Mouse (Mus musculus): ENCODE measurements around the gene AW822073.
"Not testable (repeated sequence)": the region's sequence is repeated elsewhere in the genome, so short reads cannot be mapped to it uniquely, and the experiment has no call there.

AW822073 gene

DNA sequence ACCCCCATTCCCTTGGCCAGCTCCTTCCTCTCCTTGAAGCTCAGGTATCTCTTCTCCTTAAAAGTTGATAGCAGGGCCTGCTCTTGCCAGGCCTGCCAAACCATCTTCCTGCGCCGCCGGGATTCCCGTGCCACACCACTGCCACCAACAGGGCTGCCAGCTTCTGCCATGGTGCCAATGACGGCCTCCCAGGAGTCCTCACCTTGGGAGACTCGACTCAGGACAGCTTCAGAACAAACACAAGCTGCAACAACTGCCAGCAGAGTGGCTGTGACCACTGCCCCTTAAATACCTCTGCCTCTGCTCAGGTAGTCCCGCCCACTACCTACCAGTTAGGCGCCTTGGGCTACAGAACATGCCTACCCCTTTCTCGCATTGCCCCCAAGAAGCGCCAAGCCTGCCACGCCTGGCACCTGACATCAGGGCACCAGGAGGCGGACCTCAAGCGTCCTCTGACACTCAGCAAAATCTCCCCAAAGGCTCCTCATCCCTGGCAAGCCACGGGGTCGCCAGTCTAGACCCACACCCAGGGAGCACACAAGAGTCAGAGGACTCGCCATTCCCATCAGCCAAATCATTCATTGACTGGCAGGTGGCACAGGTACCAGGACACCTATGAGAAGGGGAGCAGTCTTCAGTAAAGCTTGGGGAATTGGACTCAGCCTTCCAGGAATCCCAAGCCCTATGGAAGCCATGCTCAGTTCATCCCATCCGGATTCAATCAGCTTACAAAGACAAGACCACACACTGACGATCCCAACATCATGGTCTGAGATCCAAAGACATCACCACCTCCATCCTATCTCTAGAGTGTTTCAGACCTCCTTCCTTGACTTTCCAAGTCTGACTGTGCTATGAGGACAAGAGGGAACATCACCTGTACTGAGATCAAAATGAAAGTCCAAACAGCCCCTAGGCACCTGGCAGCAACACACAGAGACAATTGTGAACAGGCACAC lies at the start of gene AW822073:
AW822073 (minus strand) TSS at position 104 of the 959 bp plus-strand sequence.
- not testable (repeated sequence) for DNase-seq (ENCODE audit: low read depth)

DNA sequence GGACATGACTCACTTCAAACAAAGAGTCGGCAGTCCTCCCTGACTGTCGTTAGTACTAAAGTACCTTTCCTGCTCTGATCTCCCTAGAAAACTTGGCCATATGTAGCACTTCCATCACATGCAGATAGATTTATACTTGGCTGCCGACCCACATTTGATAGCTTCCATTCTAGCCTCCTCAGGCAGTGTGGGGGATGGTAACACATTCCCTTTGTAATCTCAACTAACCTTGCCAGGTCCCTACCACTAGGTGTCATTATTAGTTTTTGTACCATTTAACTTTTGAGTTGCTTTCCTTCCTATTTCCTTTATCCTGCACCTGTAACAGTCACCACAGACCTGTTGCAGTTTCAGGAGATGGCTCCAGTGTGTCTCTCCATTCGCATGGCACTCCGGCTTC lies 33.7 kb upstream of the AW822073 start:
- DNase-seq (ENCODE audit: low read depth), result no peak

DNA sequence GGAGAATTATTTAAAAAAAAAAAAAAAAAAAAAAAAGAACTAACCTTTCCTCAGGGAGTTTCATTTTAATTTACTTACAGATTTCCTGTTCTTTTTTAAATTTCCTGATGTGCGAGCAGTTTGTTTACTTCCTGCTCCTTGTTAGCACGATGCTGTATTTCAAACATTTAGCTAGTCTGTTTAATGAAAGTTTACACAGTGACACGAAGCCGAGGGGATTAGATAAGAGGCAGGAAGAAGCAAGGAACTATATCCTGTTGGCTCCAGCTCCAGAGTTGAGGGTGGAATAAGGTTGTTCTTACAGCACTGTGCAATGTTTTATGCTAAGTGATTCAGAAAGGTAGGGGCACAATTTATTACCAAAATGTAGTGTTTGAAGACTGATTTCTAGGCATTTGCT lies 31.2 kb upstream of the AW822073 start:
- DNase-seq (ENCODE audit: low read depth), result no peak

DNA sequence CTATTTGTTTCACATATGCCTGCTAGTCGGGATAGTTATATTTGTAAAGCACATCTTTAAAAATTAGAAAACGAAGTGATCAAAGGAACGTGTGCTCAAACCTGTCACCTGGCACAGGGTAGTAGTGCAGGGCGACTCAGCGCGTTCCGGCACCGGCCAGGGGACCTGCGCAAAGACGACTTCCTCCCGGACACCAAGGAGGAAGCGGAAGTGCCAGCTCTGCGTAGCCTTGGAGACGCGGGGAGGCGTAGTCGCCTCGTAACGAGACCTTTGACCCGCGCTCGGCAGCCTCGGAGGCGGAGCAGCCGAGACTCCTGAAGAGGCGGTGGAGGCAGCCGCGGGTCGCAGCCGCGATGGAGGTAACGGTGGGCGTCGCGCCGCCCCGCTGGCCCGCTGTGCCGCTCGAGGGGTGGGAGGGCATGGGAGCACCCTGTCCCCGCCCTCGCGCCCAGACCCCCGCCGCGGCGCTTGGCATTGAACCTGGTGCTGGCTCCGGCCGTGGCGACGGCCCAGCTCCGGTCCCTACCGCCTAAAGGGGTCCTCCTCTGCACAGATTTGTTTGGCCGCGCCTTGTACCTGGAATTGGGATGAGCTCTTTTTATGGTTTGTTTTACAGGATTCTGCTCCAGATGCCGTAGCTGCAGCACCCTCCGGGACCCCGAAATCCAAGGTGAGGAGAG lies 30.6 kb upstream of the AW822073 start, which contains the start of gene Gcc2:
Gcc2 (plus strand) TSS at position 285 of the 680 bp plus-strand sequence.
- peak; percentile 81 for DNase-seq (ENCODE audit: low read depth)

DNA sequence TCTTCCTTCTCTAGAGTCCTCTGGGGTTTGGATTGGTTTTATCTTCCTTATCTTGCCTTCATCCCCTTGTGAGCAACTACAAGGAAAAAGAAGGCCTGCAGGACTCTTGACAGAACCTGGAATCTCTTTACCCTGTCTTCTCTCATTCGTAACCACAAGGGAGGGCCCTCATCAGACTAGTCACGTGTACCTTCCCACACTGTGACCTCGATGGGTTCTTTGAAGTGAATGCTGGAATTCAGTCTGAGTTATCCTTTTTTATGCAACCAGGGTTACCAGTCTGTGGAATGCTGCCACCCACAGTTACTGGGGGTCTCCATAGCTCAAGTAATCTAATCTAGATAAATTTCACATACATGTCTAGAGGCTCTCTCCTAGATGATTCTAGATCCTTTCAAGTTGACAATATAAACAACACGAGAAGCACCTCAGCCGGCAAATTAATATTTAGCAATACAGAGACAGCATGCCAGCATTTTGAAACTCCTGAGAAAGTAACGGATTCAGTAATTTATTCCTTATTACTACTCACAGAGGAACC lies 30.0 kb upstream of the AW822073 start:
- DNase-seq (ENCODE audit: low read depth), result no peak

DNA sequence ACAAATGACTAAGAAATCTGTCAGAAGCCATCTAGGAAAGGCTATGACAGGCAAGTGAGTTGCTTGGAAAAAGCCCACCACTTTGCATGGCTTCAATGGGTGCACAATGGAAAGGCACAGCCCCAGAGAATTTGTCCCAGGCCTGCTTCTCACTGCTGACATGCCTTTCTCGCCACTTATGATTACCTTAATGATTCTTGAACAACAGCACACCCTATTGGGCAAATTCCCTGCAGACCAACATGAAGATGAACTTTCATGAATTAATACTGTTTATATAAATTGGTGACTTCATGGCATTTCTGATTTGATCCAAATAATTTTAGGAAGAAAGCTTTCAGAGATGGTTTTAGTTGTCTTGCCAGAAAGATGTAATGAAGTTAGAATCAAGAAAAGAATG lies 24.8 kb upstream of the AW822073 start:
- DNase-seq (ENCODE audit: low read depth), result no peak

DNA sequence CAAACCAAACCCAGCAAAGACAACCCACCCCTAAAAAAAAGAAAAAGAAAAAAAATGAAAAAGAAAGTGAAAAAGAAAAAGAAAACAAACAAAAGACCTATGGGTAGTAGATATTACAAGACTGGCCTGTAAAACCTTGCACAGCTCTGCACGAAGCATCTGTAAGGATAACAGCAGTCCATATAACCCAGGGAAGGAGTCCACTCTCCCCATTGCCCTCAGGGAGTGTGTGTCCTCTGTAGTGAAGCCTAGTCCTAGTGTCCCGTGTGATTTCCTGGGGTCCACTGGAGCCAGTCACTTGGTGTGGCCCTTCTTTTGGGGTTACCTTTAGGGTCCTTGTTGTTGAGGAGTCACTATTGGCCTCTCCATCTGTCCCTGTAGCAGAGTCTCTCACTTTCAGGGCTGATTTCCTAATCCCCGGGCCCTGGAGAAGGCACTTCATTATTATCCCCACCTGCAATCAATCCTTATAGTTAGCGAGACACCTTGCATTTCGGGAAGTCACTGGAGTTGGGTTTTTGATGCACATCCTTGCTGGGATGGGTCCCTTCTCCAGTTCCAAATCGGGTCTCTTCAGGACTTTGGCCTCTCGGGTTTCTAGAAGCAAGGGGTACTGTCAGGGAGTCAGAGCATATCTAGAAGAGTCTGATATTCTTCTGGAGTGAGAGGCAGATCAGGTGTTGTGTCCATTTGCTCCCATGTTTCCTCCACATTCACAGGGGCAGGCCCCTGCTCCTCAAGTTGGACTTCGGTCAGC lies 14.4 kb upstream of the AW822073 start:
- DNase-seq (ENCODE audit: low read depth), result not testable (repeated sequence)

DNA sequence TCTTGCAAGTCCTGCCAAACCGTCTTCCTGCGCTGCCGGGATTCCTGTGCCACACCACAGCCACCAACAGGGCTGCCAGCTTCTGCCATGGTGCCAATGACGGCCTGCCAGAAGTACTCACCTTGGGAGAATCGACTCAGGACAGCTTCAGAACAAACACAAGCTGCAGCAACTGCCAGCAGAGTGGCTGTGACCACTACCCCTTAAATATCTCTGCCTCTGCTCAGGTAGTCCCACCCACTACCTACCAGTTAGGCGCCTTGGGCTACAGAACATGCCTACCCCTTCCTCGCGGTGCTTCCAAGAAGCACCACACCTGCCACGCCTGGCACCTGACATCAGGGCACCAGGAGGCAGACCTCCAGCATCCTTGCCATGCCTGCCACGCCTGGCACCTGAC lies 11.9 kb upstream of the AW822073 start, which contains the start of gene Gm4981:
Gm4981 (minus strand) TSS at position 89 of the 400 bp plus-strand sequence.
- no peak for DNase-seq (ENCODE audit: low read depth)

DNA sequence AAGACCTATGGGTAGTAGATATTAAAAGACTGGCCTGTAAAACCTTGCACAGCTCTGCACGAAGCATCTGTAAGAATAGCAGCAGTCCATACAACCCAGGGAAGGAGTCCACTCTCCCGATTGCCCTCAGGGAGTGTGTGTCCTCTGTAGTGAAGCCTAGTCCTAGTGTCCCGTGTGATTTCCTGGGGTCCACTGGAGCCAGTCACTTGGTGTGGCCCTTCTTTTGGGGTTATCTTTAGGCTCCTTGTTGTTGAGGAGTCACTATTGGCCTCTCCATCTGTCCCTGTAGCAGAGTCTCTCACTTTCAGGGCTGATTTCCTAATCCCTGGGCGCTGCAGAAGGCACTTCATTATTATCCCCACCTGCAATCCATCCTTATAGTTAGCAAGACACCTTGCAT lies 10.3 kb upstream of the AW822073 start:
- not testable (repeated sequence) for DNase-seq (ENCODE audit: low read depth)

DNA sequence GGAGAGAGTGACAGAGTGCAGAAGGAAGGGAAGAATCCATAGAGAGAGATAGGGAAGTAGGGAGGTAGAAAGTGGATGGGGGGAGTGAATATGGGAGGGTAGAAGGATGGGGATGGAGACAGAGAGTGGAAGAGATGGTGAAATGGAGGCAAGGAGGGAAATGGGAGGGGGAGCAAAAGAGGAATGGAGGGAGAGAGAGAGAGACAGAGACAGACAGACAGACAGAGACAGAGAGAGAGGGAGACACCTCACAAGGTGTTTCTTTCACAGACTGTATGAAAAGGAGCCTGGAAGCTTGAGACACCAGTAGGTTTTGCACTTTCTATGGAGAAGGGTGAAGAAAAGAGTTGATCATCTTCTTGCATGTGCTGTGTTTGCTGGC lies 9.0 kb upstream of the AW822073 start:
- not testable (repeated sequence) for DNase-seq (ENCODE audit: low read depth)

DNA sequence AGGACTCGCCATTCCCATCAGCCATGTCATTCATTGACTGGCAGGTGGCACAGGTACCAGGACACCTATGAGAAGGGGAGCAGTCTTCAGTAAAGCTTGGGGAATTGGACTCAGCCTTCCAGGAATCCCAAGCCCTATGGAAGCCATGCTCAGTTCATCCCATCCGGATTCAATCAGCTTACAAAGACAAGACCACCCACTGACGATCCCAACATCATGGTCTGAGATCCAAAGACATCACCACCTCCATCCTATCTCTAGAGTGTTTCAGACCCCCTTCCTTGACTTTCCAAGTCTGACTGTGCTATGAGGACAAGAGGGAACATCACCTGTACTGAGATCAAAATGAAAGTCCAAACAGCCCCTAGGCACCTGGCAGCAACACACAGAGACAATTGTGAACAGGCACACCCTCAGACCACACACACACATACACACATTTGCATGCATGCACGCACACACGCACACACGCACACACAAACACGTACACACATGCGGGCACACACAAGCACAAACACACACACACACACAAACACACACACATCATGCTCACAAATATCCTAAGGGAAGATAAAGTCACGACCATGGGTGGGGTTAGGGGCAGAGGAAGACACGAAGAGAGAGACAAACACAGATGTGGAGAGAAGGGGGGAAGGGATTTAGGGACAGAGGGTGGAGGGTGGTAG lies 8.5 kb upstream of the AW822073 start:
- DNase-seq (ENCODE audit: low read depth), result not testable (repeated sequence)

DNA sequence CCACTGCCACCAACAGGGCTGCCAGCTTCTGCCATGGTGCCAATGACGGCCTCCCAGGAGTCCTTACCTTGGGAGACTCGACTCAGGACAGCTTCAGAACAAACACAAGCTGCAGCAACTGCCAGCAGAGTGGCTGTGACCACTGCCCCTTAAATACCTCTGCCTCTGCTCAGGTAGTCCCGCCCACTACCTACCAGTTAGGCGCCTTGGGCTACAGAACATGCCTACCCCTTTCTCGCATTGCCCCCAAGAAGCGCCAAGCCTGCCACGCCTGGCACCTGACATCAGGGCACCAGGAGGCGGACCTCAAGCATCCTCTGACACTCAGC lies 7.9 kb upstream of the AW822073 start, which contains the start of gene Duxf3:
Duxf3 (minus strand) TSS at position 35 of the 329 bp plus-strand sequence.
- DNase-seq (ENCODE audit: low read depth), result not testable (repeated sequence)

DNA sequence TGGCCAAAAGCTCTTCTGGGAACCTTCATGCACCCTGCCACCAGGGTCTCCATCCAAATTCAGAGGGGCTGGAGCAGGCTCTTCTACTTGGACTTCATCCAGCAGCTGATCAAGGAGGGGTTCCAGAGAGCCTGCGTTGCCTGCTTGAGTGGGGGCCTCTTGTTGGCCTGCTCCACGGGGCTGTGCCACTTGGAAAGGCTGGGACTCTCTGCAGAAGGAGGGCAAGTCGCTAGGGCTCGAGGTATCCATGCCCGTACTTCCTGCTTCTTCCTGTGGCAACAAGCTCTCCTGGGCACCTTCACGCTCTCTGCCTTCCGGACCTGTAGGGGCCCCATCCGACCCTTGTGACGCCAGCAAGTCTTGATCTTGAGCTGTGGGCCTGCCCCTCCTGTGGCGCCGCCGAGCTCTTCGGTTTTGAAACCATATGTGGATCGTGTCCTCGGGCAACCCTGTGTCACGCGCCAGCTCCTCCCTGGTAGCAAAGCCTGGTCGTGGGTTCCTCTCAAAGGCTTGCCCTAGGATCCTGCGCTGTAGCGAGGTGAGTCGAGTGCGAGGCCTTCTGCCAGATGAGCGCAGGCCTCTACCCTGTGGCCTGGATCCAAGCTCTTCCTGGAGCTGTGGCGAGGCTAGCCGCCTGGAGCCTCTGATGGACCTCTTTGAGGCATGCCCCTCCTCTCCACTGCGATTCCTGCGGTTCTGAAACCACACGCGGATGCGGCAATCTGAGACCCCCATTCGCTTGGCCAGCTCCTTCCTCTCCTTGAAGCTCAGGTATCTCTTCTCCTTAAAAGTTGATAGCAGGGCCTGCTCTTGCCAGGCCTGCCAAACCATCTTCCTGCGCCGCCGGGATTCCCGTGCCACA lies 7.3 kb upstream of the AW822073 start:
- DNase-seq (ENCODE audit: low read depth), result not testable (repeated sequence)

DNA sequence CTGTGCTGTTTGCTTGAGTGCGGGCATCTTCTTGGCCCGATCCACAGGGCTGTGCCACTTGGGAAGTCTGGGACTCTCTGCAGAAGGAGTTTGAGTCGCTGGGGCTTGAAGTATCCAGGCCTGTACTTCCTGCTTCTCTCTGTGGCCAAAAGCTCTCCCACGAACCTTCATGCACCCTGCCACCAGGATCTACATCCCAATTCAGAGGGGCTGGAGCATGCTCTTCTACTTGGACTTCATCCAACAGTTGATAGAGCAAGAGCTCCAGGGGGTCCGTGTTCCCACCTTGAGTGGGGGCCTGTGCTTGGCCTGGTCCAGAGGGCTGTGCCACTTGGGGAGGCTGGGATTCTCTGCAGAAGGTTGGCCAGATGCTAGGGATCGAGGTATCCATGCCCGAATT lies 6.4 kb upstream of the AW822073 start:
- DNase-seq (ENCODE audit: low read depth), result not testable (repeated sequence)

DNA sequence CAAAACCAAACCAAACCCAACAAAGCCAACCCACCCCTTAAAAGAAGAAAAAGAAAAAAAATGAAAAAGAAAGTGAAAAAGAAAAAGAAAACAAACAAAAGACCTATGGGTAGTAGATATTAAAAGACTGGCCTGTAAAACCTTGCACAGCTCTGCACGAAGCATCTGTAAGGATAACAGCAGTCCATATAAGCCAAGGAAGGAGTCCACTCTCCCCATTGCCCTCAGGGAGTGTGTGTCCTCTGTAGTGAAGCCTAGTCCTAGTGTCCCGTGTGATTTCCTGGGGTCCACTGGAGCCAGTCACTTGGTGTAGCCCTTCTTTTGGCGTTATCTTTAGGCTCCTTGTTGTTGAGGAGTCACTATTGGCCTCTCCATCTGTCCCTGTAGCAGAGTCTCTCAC lies 5.3 kb upstream of the AW822073 start:
- DNase-seq (ENCODE audit: low read depth), result not testable (repeated sequence)

DNA sequence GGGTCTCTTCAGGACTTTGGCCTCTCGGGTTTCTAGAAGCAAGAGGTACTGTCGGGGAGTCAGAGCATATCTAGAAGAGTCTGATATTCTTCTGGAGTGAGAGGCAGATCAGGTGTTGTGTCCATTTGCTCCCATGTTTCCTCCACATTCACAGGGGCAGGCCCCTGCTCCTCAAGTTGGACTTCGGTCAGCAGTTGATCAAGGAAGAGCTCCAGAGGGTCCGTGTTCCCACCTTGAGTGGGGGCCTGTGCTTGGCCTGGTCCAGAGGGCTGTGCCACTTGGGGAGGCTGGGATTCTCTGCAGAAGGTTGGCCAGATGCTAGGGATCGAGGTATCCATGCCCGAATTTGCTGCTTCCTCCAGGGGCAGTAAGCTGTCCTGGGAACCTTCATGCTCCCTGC lies 3.1 kb upstream of the AW822073 start:
- not testable (repeated sequence) for DNase-seq (ENCODE audit: low read depth)

DNA sequence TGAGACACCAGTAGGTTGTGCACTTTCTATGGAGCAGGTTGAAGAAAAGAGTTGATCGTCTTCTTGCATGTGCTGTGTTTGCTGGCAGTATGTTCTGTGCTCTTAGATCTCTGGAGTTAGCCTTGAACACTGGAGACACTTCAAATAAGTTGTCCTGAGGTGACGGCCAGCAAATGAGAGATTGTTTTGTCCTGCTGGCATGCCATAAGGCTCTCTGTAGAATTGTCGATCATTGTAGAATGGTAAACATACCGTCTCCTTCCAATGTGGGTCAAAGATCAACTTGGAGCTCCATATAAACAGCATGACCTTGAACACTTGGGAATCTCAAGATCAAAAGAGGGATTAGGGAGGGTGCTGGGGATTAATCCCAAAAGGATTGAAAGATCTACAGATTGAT lies 1.6 kb upstream of the AW822073 start:
- DNase-seq (ENCODE audit: low read depth), result not testable (repeated sequence)

DNA sequence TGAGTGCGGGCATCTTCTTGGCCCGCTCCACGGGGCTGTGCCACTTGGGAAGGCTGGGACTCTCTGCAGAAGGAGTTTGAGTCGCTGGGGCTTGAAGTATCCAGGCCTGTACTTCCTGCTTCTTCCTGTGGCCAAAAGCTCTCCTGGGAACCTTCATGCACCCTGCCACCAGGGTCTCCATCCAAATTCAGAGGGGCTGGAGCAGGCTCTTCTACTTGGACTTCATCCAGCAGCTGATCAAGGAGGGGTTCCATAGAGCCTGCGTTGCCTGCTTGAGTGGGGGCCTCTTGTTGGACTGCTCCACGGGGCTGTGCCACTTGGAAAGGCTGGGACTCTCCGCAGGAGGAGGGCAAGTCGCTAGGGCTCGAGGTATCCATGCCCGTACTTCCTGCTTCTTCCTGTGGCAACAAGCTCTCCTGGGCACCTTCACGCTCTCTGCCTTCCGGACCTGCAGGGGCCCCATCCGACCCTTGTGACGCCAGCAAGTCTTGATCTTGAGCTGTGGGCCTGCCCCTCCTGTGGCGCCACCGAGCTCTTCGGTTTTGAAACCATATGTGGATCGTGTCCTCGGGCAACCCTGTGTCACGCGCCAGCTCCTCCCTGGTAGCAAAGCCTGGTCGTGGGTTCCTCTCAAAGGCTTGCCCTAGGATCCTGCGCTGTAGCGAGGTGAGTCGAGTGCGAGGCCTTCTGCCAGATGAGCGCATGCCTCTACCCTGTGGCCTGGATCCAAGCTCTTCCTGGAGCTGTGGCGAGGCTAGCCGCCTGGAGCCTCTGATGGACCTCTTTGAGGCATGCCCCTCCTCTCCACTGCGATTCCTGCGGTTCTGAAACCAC lies 541 bp downstream of the AW822073 start:
- DNase-seq (ENCODE audit: low read depth), result not testable (repeated sequence)

DNA sequence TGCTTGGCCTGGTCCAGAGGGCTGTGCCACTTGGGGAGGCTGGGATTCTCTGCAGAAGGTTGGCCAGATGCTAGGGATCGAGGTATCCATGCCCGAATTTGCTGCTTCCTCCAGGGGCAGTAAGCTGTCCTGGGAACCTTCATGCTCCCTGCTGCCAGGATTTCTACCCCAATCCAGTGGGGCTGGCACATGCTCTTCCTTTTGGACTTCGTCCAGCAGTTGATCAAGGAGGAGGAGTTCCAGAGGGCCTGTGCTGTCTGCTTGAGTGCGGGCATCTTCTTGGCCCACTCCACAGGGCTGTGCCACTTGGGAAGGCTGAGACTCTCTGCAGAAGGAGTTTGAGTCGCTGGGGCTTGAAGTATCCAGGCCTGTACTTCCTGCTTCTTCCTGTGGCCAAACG lies 1.6 kb downstream of the AW822073 start:
- not testable (repeated sequence) for DNase-seq (ENCODE audit: low read depth)

Measured in fibroblast of lung, adult 2 months (primary cell).